Mouse (Mus musculus) megakaryocyte, embryonic 14.5 days (primary cell): Measurements from ENCODE around the gene Rgs12.

Experiments
- FLI1 ChIP-seq: IDR thresholded peaks from 2 replicates; pipeline ENCODE4 v1.6.1; 2012; ENCODE audit warnings: low read length, inconsistent platforms, mixed read lengths
- GATA1 ChIP-seq: IDR thresholded peaks from 3 replicates; pipeline ENCODE4 v1.6.1; 2012; ENCODE audit warnings: mixed read lengths, low read length, inconsistent platforms, borderline replicate concordance

DNA sequence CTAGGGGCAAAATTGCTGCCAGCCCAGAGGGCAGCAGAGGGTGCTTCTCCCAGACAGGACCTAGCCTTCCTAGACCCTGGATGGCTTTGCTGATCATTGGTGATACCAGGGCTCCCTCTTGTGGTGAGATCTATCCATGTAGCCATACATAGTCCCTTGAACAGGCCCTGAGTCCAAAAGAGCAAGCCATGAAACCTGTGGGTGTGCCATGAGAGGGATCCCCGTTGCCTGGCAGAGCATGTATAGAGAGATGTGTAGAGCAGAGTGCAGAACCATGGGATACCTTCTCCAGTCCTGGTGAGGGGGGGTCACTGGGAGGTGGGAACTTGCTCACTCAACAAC lies 93.8 kb downstream of the Rgs12 start:
- no peak for TF ChIP-seq GATA1
- TF ChIP-seq FLI1, result no peak
